Mouse (Mus musculus): Measurements from ENCODE around the gene Cntn6. TPM values are rescaled to one million over a fixed set of nuclear protein-coding genes. Genes with fewer than 3 reads are reported as not detected.

Cntn6 gene
- not detected in 2 replicates for polyA plus RNA-seq (2015; fragmentation: Nextera tagmentation; extraction: Ambion mirVana)

DNA sequence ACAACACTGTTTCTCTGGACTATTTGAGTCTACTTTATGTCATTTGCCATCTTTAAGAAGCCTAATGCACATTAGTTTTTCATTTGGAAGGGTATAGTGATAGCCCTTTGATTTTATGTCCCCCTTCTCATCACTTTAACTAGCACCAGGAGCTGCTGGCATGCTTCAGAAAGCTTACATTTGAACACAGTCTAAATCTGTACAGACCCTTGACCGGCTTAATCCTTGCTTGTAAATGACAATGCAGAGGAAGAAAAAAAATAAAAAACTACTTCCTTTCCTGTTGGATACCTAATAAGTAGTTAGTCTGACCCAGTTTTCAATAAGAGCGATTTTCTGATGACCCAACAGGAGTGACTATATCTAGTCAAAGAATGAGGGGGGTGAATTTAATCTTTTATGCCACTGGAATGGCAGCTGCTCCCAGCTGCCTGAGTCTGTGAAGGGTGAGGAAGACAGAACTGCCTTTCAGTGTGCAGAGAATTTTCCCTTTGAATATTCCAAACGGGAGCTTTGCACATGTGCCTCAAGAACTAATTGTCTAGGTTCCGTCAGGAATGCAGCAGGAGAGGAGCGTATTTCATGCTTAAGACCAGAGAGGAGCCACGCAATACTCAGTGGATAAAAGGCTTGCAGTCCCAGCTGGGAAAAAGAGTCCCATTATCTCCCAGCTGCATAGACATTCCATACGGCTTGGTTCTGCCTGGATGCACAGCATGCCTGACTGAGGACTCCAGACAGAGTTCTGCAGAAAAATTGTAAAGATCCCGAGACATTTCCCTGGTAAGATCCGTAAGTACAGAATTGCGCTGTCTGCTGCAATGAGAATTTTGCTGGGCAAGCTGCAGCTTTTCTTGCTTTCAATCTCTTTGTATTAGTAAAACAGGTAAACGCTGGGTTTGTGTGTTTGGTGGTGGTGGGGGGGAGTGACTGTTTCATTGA, at the start of gene Cntn6:
Cntn6 (plus strand) TSS at position 301 of the 942 bp plus-strand sequence.
- no peak for ATAC-seq
- Histone ChIP-seq H3K4me1 (ENCODE audit: insufficient read depth) (no peaks in the 10 kb centered on the region), H3K36me3 (replicated peaks; ENCODE audit: insufficient read depth, low read length) (no peaks in the 10 kb centered on the region), H3K9ac (replicated peaks) (no peak within 1 kb of the TSS), H3K4me3 (ENCODE audit: low read depth, low read length) (no peak within 1 kb of the TSS), H3K27me3 (ENCODE audit: insufficient read depth, low read length) (no peaks in the 10 kb centered on the region), H3K27ac (ENCODE audit: low read depth) (no peak within 1 kb of the TSS), H3K9me3 (ENCODE audit: low read length) (no peaks in the 10 kb centered on the region), H3K4me2 (ENCODE audit: low read depth, low read length) (no peak within 1 kb of the TSS)
- no peak for TF ChIP-seq CTCF (IDR thresholded peaks at IDR 0.05; ENCODE audit: low read depth)
- no peak for TF ChIP-seq EP300 (IDR thresholded peaks at IDR 0.05; ENCODE audit: low read depth)
- 79% methylated on average over 11 of the region's 11 CpGs for whole genome bisulfite sequencing (ENCODE audit: insufficient replicate concordance)
- DNase-seq, result no peak

DNA sequence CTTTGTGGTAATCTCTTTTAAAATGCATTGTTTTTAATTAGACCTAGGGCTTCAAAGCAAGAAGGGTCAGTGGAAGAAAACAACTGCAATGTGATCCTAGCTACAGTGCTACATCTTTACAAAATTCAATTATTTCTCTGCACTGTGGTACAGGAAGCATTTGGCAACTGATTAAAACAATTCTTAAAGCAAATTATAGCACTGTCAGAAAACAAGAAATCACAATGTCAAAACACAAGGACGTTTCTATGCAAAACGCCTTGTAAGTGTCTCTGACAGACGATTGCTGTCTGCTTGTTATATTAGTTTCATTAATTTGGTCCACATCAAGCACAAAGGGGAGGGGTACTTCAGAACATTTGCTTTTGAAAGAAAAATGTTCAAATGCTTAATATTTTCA, 48.9 kb upstream of the Cntn6 start:
- Histone ChIP-seq H3K36me3 (replicated peaks; ENCODE audit: insufficient read depth, low read length) (no peaks in the 10 kb centered on the region), H3K9me3 (ENCODE audit: low read length) (no peaks in the 10 kb centered on the region), H3K27ac (ENCODE audit: low read depth) (no peak overlapping the region), H3K9ac (replicated peaks) (no peak overlapping the region), H3K4me3 (ENCODE audit: low read depth, low read length) (no peak overlapping the region), H3K27me3 (ENCODE audit: insufficient read depth, low read length) (no peaks in the 10 kb centered on the region), H3K4me2 (ENCODE audit: low read depth, low read length) (no peak overlapping the region), H3K4me1 (ENCODE audit: insufficient read depth) (no peaks in the 10 kb centered on the region)
- WGBS (ENCODE audit: insufficient replicate concordance), result 81% methylated on average over 3 of the region's 3 CpGs
- TF ChIP-seq CTCF (IDR thresholded peaks at IDR 0.05; ENCODE audit: low read depth) (no peak), EP300 (IDR thresholded peaks at IDR 0.05; ENCODE audit: low read depth) (no peak)
- ATAC-seq, result no peak
- no peak for DNase-seq

DNA sequence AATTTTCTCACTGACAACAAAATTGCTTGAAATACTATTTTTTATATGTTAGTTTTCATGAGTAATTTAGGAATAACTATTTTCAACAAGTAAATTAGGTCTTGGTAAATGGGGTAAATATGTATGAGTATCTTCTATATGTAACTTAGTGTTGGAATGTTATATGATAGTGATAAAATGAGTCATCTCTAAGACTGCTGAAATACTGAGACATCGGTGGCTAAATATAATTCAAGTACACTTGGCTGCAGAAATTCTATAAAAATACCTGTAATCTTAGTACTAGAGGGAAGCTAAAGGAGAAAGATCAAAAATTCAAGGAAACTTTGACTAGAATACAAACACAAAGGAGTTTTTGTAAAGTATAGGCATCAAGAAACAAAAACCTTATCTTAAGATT, 21.9 kb upstream of the Cntn6 start:
- H3K27me3 ChIP-seq (ENCODE audit: insufficient read depth, low read length), result no peaks in the 10 kb centered on the region

DNA sequence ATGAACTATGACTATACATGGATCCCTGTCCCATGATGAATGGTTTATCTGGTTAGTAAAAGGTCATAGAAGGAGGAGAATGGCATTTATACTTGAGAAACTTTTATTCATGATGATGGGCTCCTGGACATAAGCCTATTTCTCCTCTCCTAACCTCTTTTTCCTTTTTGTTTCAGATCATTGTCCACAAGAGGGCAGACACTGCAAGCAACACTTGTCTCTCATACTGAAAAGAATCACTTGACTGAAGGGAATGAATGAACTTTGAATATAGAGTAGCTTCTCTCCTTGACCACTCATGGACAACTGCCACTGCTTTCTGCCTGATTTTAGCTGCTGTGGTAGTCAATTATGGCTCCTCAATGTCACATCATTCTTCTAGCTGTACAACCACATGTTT, 13.3 kb upstream of the Cntn6 start:
- Histone ChIP-seq H3K27ac (ENCODE audit: low read depth) (no peak overlapping the region), H3K27me3 (ENCODE audit: insufficient read depth, low read length) (no peaks in the 10 kb centered on the region), H3K36me3 (replicated peaks; ENCODE audit: insufficient read depth, low read length) (no peaks in the 10 kb centered on the region), H3K4me3 (ENCODE audit: low read depth, low read length) (no peak overlapping the region), H3K9ac (replicated peaks) (no peak overlapping the region), H3K9me3 (ENCODE audit: low read length) (no peaks in the 10 kb centered on the region), H3K4me2 (ENCODE audit: low read depth, low read length) (no peak overlapping the region), H3K4me1 (ENCODE audit: insufficient read depth) (no peaks in the 10 kb centered on the region)
- no peak for ATAC-seq
- TF ChIP-seq EP300 (IDR thresholded peaks at IDR 0.05; ENCODE audit: low read depth) (no peak), CTCF (IDR thresholded peaks at IDR 0.05; ENCODE audit: low read depth) (no peak)
- no peak for DNase-seq

More for the DNA sequence above, 21.9 kb upstream of the Cntn6 start:
- ATAC-seq (no peak), DNase-seq (no peak)
- H3K9ac ChIP-seq (replicated peaks), result no peak overlapping the region
- H3K4me3 ChIP-seq (ENCODE audit: low read depth, low read length), result no peak overlapping the region
- no peak overlapping the region for H3K27ac ChIP-seq (ENCODE audit: low read depth)
- TF ChIP-seq CTCF (IDR thresholded peaks at IDR 0.05; ENCODE audit: low read depth) (no peak), EP300 (IDR thresholded peaks at IDR 0.05; ENCODE audit: low read depth) (no peak)
- no peaks in the 10 kb centered on the region for H3K4me1 ChIP-seq (ENCODE audit: insufficient read depth)
- no peaks in the 10 kb centered on the region for H3K9me3 ChIP-seq (ENCODE audit: low read length)
- WGBS (ENCODE audit: insufficient replicate concordance), result 78% methylated on average over 1 of the region's 1 CpGs
- no peaks in the 10 kb centered on the region for H3K36me3 ChIP-seq (replicated peaks; ENCODE audit: insufficient read depth, low read length)
- H3K4me2 ChIP-seq (ENCODE audit: low read depth, low read length), result no peak overlapping the region

DNA sequence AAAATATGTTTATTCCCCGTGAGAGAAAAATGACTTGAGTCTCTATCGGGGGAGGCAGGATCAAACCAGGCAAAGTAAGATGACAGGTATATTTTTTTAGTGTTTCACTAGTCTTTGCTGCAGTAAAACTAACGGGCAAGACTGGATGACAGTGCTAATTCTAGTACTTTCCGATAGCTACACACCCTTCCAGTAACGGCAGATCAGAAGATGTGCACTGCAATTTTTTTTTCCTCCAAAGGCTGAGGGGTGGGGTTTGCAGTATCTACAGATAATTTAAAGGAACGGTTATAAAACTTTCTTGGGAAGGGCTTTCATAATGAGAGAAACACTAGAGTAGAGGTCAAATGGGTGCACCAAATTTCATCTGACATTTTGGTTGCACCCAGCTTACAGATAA, 869 bp downstream of the Cntn6 start:
- DNase-seq, result no peak
- H3K27ac ChIP-seq (ENCODE audit: low read depth), result no peak overlapping the region
- TF ChIP-seq CTCF (IDR thresholded peaks at IDR 0.05; ENCODE audit: low read depth) (no peak), EP300 (IDR thresholded peaks at IDR 0.05; ENCODE audit: low read depth) (no peak)
- no peaks in the 10 kb centered on the region for H3K27me3 ChIP-seq (ENCODE audit: insufficient read depth, low read length)
- H3K36me3 ChIP-seq (replicated peaks; ENCODE audit: insufficient read depth, low read length), result no peaks in the 10 kb centered on the region
- H3K4me3 ChIP-seq (ENCODE audit: low read depth, low read length), result no peak overlapping the region
- H3K4me1 ChIP-seq (ENCODE audit: insufficient read depth), result no peaks in the 10 kb centered on the region
- 78% methylated on average over 6 of the region's 6 CpGs for WGBS (ENCODE audit: insufficient replicate concordance)
- no peaks in the 10 kb centered on the region for H3K9me3 ChIP-seq (ENCODE audit: low read length)
- no peak for ATAC-seq
- no peak overlapping the region for H3K4me2 ChIP-seq (ENCODE audit: low read depth, low read length)
- H3K9ac ChIP-seq (replicated peaks), result no peak overlapping the region

DNA sequence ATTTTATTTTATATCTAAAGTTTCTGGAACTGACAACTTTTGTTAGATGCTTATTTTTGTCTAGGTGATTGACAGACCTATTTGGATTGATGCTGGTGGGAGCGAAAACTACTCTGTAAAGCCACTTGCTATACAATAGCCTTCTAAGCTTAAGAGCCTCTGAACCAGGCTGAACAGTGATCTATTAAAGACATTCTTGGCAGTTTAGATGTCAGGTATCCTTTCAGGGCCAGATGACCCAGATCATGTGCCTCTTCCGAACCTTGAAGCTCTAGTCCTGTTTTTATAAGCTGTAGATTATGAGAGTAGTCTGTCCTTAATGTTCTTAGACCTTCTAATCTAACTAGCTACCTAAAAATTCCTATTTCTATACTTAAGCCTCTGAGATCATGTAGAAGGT, 3.2 kb downstream of the Cntn6 start:
- DNase-seq (no peak), ATAC-seq (no peak)
- Histone ChIP-seq H3K9ac (replicated peaks) (no peak overlapping the region), H3K27me3 (ENCODE audit: insufficient read depth, low read length) (no peaks in the 10 kb centered on the region), H3K4me2 (ENCODE audit: low read depth, low read length) (no peak overlapping the region), H3K4me3 (ENCODE audit: low read depth, low read length) (no peak overlapping the region), H3K36me3 (replicated peaks; ENCODE audit: insufficient read depth, low read length) (no peaks in the 10 kb centered on the region), H3K27ac (ENCODE audit: low read depth) (no peak overlapping the region), H3K9me3 (ENCODE audit: low read length) (no peaks in the 10 kb centered on the region), H3K4me1 (ENCODE audit: insufficient read depth) (no peaks in the 10 kb centered on the region)
- WGBS (ENCODE audit: insufficient replicate concordance), result 69% methylated on average over 2 of the region's 2 CpGs
- TF ChIP-seq EP300 (IDR thresholded peaks at IDR 0.05; ENCODE audit: low read depth) (no peak), CTCF (IDR thresholded peaks at IDR 0.05; ENCODE audit: low read depth) (no peak)

Measured in liver, postnatal 0 days (tissue).